Mouse (Mus musculus) adipocyte (in vitro differentiated cells): ENCODE results near the gene Dock2.
"Not testable (repeated sequence)": the region's sequence is repeated elsewhere in the genome, so short reads cannot be mapped to it uniquely, and the experiment has no call there.

ENCODE experiments used
- DNase-seq: peaks from one replicate; pipeline ENCODE4 v3.0.0-alpha.2; 2016; ENCODE audit warnings: low spot score

Dock2 gene

GRCm38 (mm10) chr11:34783587-34784043 lies at the start of gene Dock2:
Gene Dock2, minus strand, starts transcription at chr11:34783892.
- no peak for DNase-seq

- no peak for DNase-seq
Observed at GRCm38 (mm10) chr11:34832678-34833077, 49.0 kb upstream of the Dock2 start.

GRCm38 (mm10) chr11:34827803-34828202 lies 44.1 kb upstream of the Dock2 start:
- DNase-seq, result no peak

- DNase-seq, result no peak
Observed at GRCm38 (mm10) chr11:34826940-34827339, 43.2 kb upstream of the Dock2 start.

GRCm38 (mm10) chr11:34824791-34825190 lies 41.1 kb upstream of the Dock2 start:
- no peak for DNase-seq

GRCm38 (mm10) chr11:34814767-34815166 lies 31.1 kb upstream of the Dock2 start:
- DNase-seq, result peak; percentile 78

GRCm38 (mm10) chr11:34814319-34814718 lies 30.6 kb upstream of the Dock2 start:
- DNase-seq, result no peak

GRCm38 (mm10) chr11:34805026-34805425 lies 21.3 kb upstream of the Dock2 start:
- DNase-seq, result not testable (repeated sequence)

- not testable (repeated sequence) for DNase-seq
Observed at GRCm38 (mm10) chr11:34798066-34798465, 14.4 kb upstream of the Dock2 start.

- no peak for DNase-seq
Observed at GRCm38 (mm10) chr11:34796097-34796496, 12.4 kb upstream of the Dock2 start.

GRCm38 (mm10) chr11:34791872-34792271 lies 8.2 kb upstream of the Dock2 start:
- no peak for DNase-seq

- DNase-seq, result peak; percentile 8
Observed at GRCm38 (mm10) chr11:34784864-34785263, 1.2 kb upstream of the Dock2 start.

GRCm38 (mm10) chr11:34782516-34783430 lies 919 bp downstream of the Dock2 start:
- DNase-seq, result no peak

GRCm38 (mm10) chr11:34780786-34781185 lies 2.9 kb downstream of the Dock2 start:
- DNase-seq, result no peak

GRCm38 (mm10) chr11:34779966-34780365 lies 3.7 kb downstream of the Dock2 start:
- no peak for DNase-seq

- DNase-seq, result no peak
Observed at GRCm38 (mm10) chr11:34778351-34778750, 5.3 kb downstream of the Dock2 start.

GRCm38 (mm10) chr11:34777529-34777928 lies 6.2 kb downstream of the Dock2 start:
- no peak for DNase-seq

- no peak for DNase-seq
Observed at GRCm38 (mm10) chr11:34776054-34776453, 7.6 kb downstream of the Dock2 start.

GRCm38 (mm10) chr11:34774636-34775035 lies 9.1 kb downstream of the Dock2 start:
- DNase-seq, result no peak

- DNase-seq, result no peak
Observed at GRCm38 (mm10) chr11:34773304-34773895, 10.3 kb downstream of the Dock2 start.

- peak; percentile 44 for DNase-seq
Observed at GRCm38 (mm10) chr11:34771221-34771986, 12.3 kb downstream of the Dock2 start.

GRCm38 (mm10) chr11:34770666-34771065 lies 13.0 kb downstream of the Dock2 start:
- no peak for DNase-seq
